Mouse (Mus musculus) ES-E14 (cell line): ENCODE measurements around the gene Cradd.

Experiments
- CHD2 ChIP-seq: IDR thresholded peaks from 2 replicates; pipeline ENCODE4 v1.6.1; 2014; ENCODE audit warnings: mild to moderate bottlenecking, low read depth, low read length, inconsistent platforms
- HCFC1 ChIP-seq: IDR thresholded peaks from 2 replicates; pipeline ENCODE4 v1.6.1; 2012; ENCODE audit warnings: low read length, inconsistent platforms, borderline replicate concordance; ENCODE audit not compliant: insufficient read depth
- MAFK ChIP-seq: IDR thresholded peaks from 2 replicates; pipeline ENCODE4 v1.6.1; 2014; ENCODE audit warnings: mild to moderate bottlenecking, low read depth, low read length, inconsistent platforms; ENCODE audit not compliant: insufficient read depth
- ZC3H11A ChIP-seq: IDR thresholded peaks from 2 replicates; pipeline ENCODE4 v1.6.1; 2012; ENCODE audit warnings: low read depth, mild to moderate bottlenecking, inconsistent platforms, low read length, borderline replicate concordance
- ZNF384 ChIP-seq: IDR thresholded peaks from 2 replicates; pipeline ENCODE4 v1.6.1; 2012; ENCODE audit warnings: low read depth, low read length, inconsistent platforms

DNA sequence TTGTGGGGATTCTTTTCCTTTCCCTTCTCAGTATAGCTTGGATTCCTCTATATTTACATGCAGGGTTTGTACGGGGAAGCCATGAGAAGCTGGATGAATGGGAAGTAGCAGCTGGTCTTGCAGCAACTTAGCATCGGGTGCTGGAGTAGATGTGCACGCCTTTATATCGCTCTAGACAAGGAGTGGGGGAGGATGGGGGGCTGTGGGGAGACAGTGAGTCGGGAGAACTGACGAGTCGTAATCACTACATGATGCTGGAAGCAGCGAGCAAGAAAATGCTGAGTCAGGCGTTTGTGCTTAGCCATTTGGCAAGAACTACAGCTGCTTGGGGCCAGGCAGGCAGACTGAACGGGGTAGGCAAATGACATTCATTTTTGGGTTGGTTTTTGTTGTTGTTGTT, 142.4 kb downstream of the Cradd start:
- TF ChIP-seq ZNF384 (no peak), HCFC1 (no peak), MAFK (peak; percentile 99), CHD2 (no peak), ZC3H11A (no peak)
